Mouse (Mus musculus): Measurements from ENCODE around the gene H2-D1. TPM values are rescaled to one million over a fixed set of nuclear protein-coding genes. Genes with fewer than 3 reads are reported as not detected.

H2-D1 gene
- total and polyA plus RNA-seq, 3 experiments, result 659 to 944 (median 880) TPM

- Histone ChIP-seq H3K9ac (ENCODE audit: insufficient read depth, low read depth) (no peak overlapping the region), H3K79me2 (replicated peaks; ENCODE audit: control insufficient read depth, extremely low read depth, insufficient read depth, poor library complexity, severe bottlenecking) (no peaks in the 10 kb centered on the region), H3K27me3 (replicated peaks) (peaks cover 4% of the 10 kb centered on the region), H3K36me3 (replicated peaks in 1 of 2; ENCODE audit: control insufficient read depth in 1 of 2, insufficient read depth in 1 of 2, low read length in 1 of 2) (peaks cover 43 to 49% of the 10 kb centered on the region in 2 experiments), H3K9me3 (replicated peaks; ENCODE audit: low read length) (no peaks in the 10 kb centered on the region), H3K4me2 (ENCODE audit: insufficient read depth, low read depth, poor library complexity, severe bottlenecking) (no peak overlapping the region), H3K4me1 (ENCODE audit: control insufficient read depth in 1 of 2, insufficient read depth in 2 of 2) (peaks cover 5 to 9% of the 10 kb centered on the region in 2 experiments), H3K27ac (ENCODE audit: insufficient read depth, low read depth) (no peak overlapping the region), H3K4me3 (replicated peaks in 1 of 3; ENCODE audit: low read depth in 2 of 3, low read length in 2 of 3, poor library complexity in 1 of 3) (no peak overlapping the region)
- TF ChIP-seq SMC3 (IDR thresholded peaks at IDR 0.05; ENCODE audit: low read depth, low read length) (peak; percentile 92), POLR2A (IDR thresholded peaks at IDR 0.05; ENCODE audit: low read depth, low read length) (peak; percentile 26; the same call in 1 of the 2 replicates), GABPA (IDR thresholded peaks at IDR 0.05; ENCODE audit: insufficient replicate concordance, low read depth, low read length) (no peak), ZC3H11A (IDR thresholded peaks at IDR 0.05; ENCODE audit: low read depth, low read length) (no peak), MXI1 (IDR thresholded peaks at IDR 0.05; ENCODE audit: low read depth, low read length) (peak; percentile 36; the same call in 1 of the 2 replicates), MYC (IDR thresholded peaks at IDR 0.05; ENCODE audit: low read depth, low read length) (no peak), UBTF (IDR thresholded peaks at IDR 0.05; ENCODE audit: low read depth, low read length) (no peak), MAX (IDR thresholded peaks at IDR 0.05; ENCODE audit: low read length) (no peak), TCF12 (IDR thresholded peaks at IDR 0.05; ENCODE audit: low read depth, low read length) (no peak), POLR2AphosphoS2 (IDR thresholded peaks at IDR 0.05; ENCODE audit: low read depth, low read length) (peak; percentile 92), CTCF (conservative IDR thresholded peaks at IDR 0.05 in 1 of 2, IDR thresholded peaks at IDR 0.05 in 1 of 2; ENCODE audit: low read depth in 2 of 2, low read length in 2 of 2) (peak; percentile 94 to 97), RAD21 (IDR thresholded peaks at IDR 0.05; ENCODE audit: low read depth, low read length) (peak; percentile 62), BHLHE40 (IDR thresholded peaks at IDR 0.05; ENCODE audit: low read depth, low read length) (peak; percentile 43; the same call in 1 of the 2 replicates)
- in situ Hi-C loops (cut with MboI; ENCODE audit: low pct_ligation_motif_present, low pct_unique_long_range_greater_than_20kb, low sequenced_read_pairs), result loop anchor here (5.0 kb wide), 1 partner anchor 48 kb away; no protein-coding TSS in a partner anchor
- DNase-seq (ENCODE audit: extremely low read depth), result peak; percentile 81
- dilution Hi-C loops (cut with MboI; ENCODE audit: extremely low pct_ligation_motif_present, extremely low pct_unique_long_range_greater_than_20kb, low sequenced_read_pairs), result no loop called here
These were observed 8.1 kb upstream of the H2-D1 start for GRCm38 (mm10) chr17:35254241-35255098.

GRCm38 (mm10) chr17:35255301-35255700 is 7.2 kb upstream of the H2-D1 start:
- Histone ChIP-seq H3K79me2 (replicated peaks; ENCODE audit: control insufficient read depth, extremely low read depth, insufficient read depth, poor library complexity, severe bottlenecking) (no peaks in the 10 kb centered on the region), H3K4me1 (ENCODE audit: control insufficient read depth in 1 of 2, insufficient read depth in 2 of 2) (peaks cover 10 to 16% of the 10 kb centered on the region in 2 experiments), H3K9ac (ENCODE audit: insufficient read depth, low read depth) (no peak overlapping the region), H3K36me3 (replicated peaks in 1 of 2; ENCODE audit: control insufficient read depth in 1 of 2, insufficient read depth in 1 of 2, low read length in 1 of 2) (peaks cover 35 to 41% of the 10 kb centered on the region in 2 experiments), H3K9me3 (replicated peaks; ENCODE audit: low read length) (no peaks in the 10 kb centered on the region), H3K4me3 (replicated peaks in 1 of 3; ENCODE audit: low read depth in 2 of 3, low read length in 2 of 3, poor library complexity in 1 of 3) (no peak overlapping the region), H3K27me3 (replicated peaks) (peaks cover 3% of the 10 kb centered on the region), H3K4me2 (ENCODE audit: insufficient read depth, low read depth, poor library complexity, severe bottlenecking) (no peak overlapping the region), H3K27ac (ENCODE audit: insufficient read depth, low read depth) (no peak overlapping the region)
- dilution Hi-C loops (cut with MboI; ENCODE audit: extremely low pct_ligation_motif_present, extremely low pct_unique_long_range_greater_than_20kb, low sequenced_read_pairs), result no loop called here
- TF ChIP-seq ELF1 (IDR thresholded peaks at IDR 0.05; ENCODE audit: low read depth, low read length) (no peak), JUND (conservative IDR thresholded peaks at IDR 0.05; ENCODE audit: low read depth, low read length) (no peak), EP300 (IDR thresholded peaks at IDR 0.05; ENCODE audit: low read length) (no peak), MAFK (IDR thresholded peaks at IDR 0.05; ENCODE audit: insufficient replicate concordance, low read length) (no peak)
- in situ Hi-C loops (cut with MboI; ENCODE audit: low pct_ligation_motif_present, low pct_unique_long_range_greater_than_20kb, low sequenced_read_pairs), result no loop called here
- no peak for DNase-seq (ENCODE audit: extremely low read depth)

All from CH12.LX (cell line).